Mouse (Mus musculus): Measurements from ENCODE around the gene Eefsec.

- no peak for TF ChIP-seq CTCF (IDR thresholded peaks at IDR 0.05; ENCODE audit: borderline replicate concordance, extremely low read depth, insufficient read depth, insufficient read length)
- no peak for TF ChIP-seq POLR2A (IDR thresholded peaks at IDR 0.05; ENCODE audit: borderline replicate concordance, extremely low read depth, insufficient read depth, insufficient read length, poor library complexity, severe bottlenecking)
These were observed 168.2 kb downstream of the Eefsec start for GRCm38 (mm10) chr6:88278141-88278540.
